33 mouse cellular contexts compared by ENCODE assay signal in the genomic region with DNA sequence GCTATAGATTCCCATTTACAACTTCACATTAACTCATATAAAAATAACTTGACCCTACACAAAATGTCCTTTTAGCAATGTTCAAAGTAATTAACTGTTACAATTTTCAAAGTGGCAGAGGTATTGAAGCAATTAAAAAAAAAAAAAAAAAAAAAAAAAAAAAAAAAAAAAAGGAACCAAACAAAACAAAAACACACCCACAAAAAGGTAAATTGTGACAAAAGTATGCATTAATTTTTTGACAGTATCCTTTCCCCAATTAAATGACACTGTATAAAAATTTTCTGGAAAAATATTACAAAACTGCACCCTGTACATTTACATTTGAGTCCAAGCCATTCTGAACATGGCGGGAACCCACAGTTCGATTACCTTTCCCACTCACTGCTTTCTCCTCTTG. TPM values are rescaled to one million over a fixed set of nuclear protein-coding genes. Genes with fewer than 3 reads are reported as not detected.
"Had no signal": no experiment of that assay in that cellular context is flagged by ENCODE, and none has a peak within 500 bp of the region (broad histone marks: within the 10 kb centered on the region; RNA-seq: fewer than 3 reads in every experiment).

No protein-coding gene starts in this region.

- H3K4me3 ChIP-seq: heart, embryonic 12.5 days; heart, embryonic 13.5 days; heart, embryonic 15.5 days; hindbrain, embryonic 10.5 days; hindbrain, embryonic 12.5 days; hindbrain, embryonic 13.5 days; hindbrain, embryonic 15.5 days; intestine, embryonic 15.5 days; kidney, embryonic 15.5 days; layer of hippocampus, adult 2 months; left cerebral cortex, adult 2 months had no signal

- H3K4me2 ChIP-seq: heart, embryonic 11.5 days; heart, embryonic 12.5 days; heart, embryonic 13.5 days; heart, embryonic 15.5 days; hindbrain, embryonic 12.5 days; hindbrain, embryonic 13.5 days; hindbrain, embryonic 14.5 days; hindbrain, embryonic 15.5 days; intestine, embryonic 15.5 days; kidney, embryonic 15.5 days had no signal

- ATAC-seq: hindbrain, postnatal 0 days; inflammation-experienced regulatory T-cells, adult 6 months; intestine, embryonic 15.5 days; intestine, postnatal 0 days had no signal

- H3K9me3 ChIP-seq: heart, embryonic 12.5 days; heart, embryonic 13.5 days; heart, embryonic 15.5 days; hindbrain, embryonic 10.5 days; hindbrain, embryonic 12.5 days; hindbrain, embryonic 13.5 days; hindbrain, embryonic 15.5 days; intestine, embryonic 15.5 days; kidney, embryonic 15.5 days had no signal

- H3K27ac ChIP-seq: heart, embryonic 13.5 days; heart, embryonic 15.5 days; hindbrain, embryonic 10.5 days; hindbrain, embryonic 12.5 days; hindbrain, embryonic 13.5 days; hindbrain, embryonic 14.5 days; hindbrain, embryonic 15.5 days; hindbrain, postnatal 0 days; intestine, embryonic 15.5 days; kidney, embryonic 15.5 days; kidney, postnatal 0 days; layer of hippocampus, adult 2 months; left cerebral cortex, adult 2 months had no signal

- DNase-seq: heart, postnatal 10 days; heart, postnatal 14 days; heart, postnatal 36 days; heart, postnatal 4 days; kidney, adult 11 months; kidney, adult 18-20 months; kidney, adult 2 months; kidney, adult 8-10 months; kidney, adult 9 months; kidney, postnatal 14 days; kidney, postnatal 36 days; kidney, postnatal 4 days; layer of hippocampus, adult 9-11 months; layer of hippocampus, postnatal 36 days had no signal

- H3K9ac ChIP-seq: heart, embryonic 12.5 days; heart, embryonic 13.5 days; heart, embryonic 15.5 days; hindbrain, embryonic 12.5 days; hindbrain, embryonic 13.5 days; hindbrain, embryonic 14.5 days; hindbrain, embryonic 15.5 days; intestine, embryonic 15.5 days; kidney, embryonic 15.5 days had no signal

- H3K27me3 ChIP-seq: heart, embryonic 12.5 days; heart, embryonic 13.5 days; heart, embryonic 15.5 days; hindbrain, embryonic 12.5 days; hindbrain, embryonic 13.5 days; hindbrain, embryonic 15.5 days; intestine, embryonic 15.5 days; kidney, embryonic 15.5 days had no signal

- H3K4me1 ChIP-seq: heart, embryonic 12.5 days; heart, embryonic 13.5 days; heart, embryonic 15.5 days; hindbrain, embryonic 10.5 days; hindbrain, embryonic 12.5 days; hindbrain, embryonic 13.5 days; hindbrain, embryonic 15.5 days; intestine, embryonic 15.5 days; kidney, embryonic 15.5 days had no signal

RNA-seq across cellular contexts. Expression of a gene that starts 26.8 kb away (rescaled TPM):
- total RNA-seq: heart, postnatal 10 days; heart, postnatal 25 days; heart, postnatal 4 days had no signal
- polyA plus RNA-seq: heart, postnatal 0 days had no signal
